Mouse (Mus musculus) urinary bladder, postnatal 0 days (tissue): ENCODE results near the gene Cdk16. TPM values are rescaled to one million over a fixed set of nuclear protein-coding genes. Genes with fewer than 3 reads are reported as not detected.

Experiments
- polyA plus RNA-seq: library from polyadenylated mRNA; unstranded; fragments of >200 nt; fragmentation: Nextera tagmentation; extraction: Ambion mirVana; gene quantifications from 2 replicates; pipeline ENCODE4 v1.2.1, GENCODE M21; 2015

Gene Cdk16
- polyA plus RNA-seq: 67.0 and 69.8 TPM in 2 replicates

DNA sequence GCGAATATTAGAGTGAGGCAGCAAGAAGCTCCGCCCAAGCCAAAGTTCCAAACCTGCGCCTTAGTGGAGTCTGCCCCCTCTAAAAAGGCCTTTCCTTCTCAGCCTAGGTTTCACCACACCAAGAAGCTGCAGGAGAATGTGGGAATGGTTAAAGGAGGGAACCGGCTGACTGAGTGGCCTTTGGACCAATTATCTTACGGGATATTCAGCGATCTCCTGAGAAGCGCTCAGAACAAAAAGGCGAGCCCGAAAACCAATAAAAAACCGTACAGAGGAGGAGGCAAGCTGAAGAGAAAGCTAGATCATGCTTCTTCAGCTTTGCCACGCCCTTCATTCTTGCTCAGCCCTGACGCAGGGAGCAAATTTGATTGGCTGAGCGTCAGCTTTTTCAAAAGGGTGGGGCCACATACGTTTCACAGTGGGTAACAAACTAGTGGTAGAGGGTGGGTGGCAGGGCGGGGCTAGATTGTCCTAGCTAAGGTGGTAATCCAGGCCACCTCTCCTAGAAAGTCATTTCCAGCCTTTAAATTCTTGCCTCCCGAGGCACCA lies at the start of gene Cdk16:
TSS of gene Cdk16 (plus strand) at position 436 of the 549 bp plus-strand sequence.

DNA sequence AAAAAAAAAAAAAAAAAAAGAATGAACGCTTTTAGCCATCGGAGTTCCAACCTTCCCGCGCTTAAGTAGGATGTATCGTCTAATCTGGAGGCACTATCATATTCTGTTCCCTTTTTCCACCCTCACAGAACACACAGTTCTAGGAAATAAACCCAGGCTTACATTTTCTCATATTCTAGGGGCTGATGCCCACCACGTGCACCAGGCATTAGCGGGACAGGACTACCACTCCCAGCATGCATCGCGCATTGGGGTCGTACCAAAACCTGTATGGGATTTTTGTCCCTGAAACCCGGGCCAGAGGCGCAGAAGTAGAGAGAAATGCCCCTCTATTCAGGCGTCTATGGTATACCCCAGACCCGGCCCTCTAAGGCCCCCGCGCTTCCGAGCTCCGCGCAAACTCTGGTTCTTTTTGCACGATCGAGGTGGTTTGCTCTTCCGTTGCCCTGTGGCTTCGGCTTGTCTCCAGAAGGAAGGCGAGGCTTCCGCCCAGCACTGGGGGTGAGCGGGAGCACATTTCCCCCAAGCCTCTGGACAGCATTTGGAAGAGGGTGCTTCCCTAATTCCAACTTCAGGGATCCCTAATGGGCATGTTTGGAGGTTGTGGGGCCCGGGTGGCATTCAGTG lies 29.6 kb upstream of the Cdk16 start, which contains the start of gene Uba1:
TSS of gene Uba1 (plus strand) at position 301 of the 627 bp plus-strand sequence.

DNA sequence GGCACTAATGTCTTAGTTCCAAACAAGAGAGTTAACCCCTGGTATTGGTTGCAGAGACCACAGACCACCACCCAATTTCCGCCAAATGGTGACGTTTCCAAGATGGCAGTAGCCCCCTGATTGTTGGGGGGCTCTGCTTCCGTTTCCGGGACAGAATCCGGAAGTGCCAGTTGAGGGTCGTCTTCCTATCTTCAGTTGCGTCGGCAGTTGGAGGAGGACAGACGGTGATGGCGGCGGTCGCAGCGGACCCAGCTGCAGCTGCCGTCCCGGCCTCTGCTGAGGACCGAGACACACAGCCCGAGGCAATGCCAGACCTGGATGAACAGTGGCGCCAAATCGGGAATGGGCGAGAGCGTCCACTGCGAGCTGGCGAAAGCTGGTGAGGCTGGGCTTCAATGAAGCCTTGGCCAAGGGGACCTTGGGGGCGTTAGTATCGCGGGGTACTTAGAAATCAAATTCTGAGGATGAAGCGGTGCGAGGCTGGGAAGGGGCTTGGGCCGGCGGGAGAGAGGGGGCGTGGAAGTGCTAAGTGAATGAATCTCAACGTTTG lies 16.1 kb downstream of the Cdk16 start, which contains the start of gene Usp11:
TSS of gene Usp11 (plus strand) at position 166 of the 550 bp plus-strand sequence.

Other genes with a start within 250 kb of the Cdk16 start
- 0.76 and 1.4 TPM in 2 replicates for gene Rgn, start 138.2 kb upstream of the Cdk16 start, polyA plus RNA-seq
- gene Rbm10, start 70.5 kb upstream of the Cdk16 start, polyA plus RNA-seq: 19.5 TPM in 2 replicates
- 310 and 314 TPM in 2 replicates for gene Ndufb11, start 70.3 kb upstream of the Cdk16 start, polyA plus RNA-seq
- gene Uba1, start 29.6 kb upstream of the Cdk16 start, polyA plus RNA-seq: 94.9 and 97.5 TPM in 2 replicates
- gene Usp11, start 16.0 kb downstream of the Cdk16 start, polyA plus RNA-seq: 5.1 and 5.3 TPM in 2 replicates
- gene Araf, start 109.9 kb downstream of the Cdk16 start, polyA plus RNA-seq: 81.0 and 84.1 TPM in 2 replicates
- 81.1 and 163 TPM in 2 replicates for gene Timp1, start 182.2 kb downstream of the Cdk16 start, polyA plus RNA-seq
- 0.37 and 0.40 TPM in 2 replicates for gene Syn1, start 233.1 kb downstream of the Cdk16 start, polyA plus RNA-seq
- 17.6 and 69.0 TPM in 2 replicates for gene Cfp, start 243.6 kb downstream of the Cdk16 start, polyA plus RNA-seq